Mouse (Mus musculus) megakaryocyte-erythroid progenitor cell, adult 5-6 weeks (primary cell): ENCODE measurements at regions not wholly inside any gene's neighbourhood (a gene's known extent, or its start where the extent isn't known, plus 50 kb on each side); places are given as distances from the start of the nearest gene placed in this dataset.

Experiments
- ATAC-seq: replicated peaks from 2 replicates; pipeline ENCODE4 v1.8.0; 2016; ENCODE audit warnings: mild to moderate bottlenecking, inconsistent platforms; ENCODE audit not compliant: severe bottlenecking, poor library complexity, low FRiP score, low TSS enrichment

- ATAC-seq = no peak
These were observed 64.8 kb downstream of the Dll1 start for GRCm38 (mm10) chr17:15311822-15312221.

DNA sequence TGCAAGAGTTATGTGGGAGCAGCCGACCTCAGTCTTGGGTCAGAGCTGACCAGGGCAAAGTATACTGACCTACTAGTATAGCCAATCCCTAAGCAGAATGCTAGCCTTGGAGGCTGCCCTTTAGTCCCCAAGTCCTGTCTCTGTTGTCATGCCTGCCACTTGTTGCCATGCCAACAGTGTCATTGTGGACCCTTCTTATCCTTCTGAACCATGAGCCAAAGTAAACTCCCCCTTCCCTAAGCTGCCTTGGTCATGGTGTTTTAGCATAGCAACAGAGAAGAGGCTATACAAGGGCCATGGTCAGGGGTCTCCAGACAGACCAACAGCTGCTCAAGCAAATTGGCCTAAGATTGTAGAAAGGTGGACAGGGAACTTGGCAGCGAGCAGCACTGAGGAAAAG is 66.2 kb downstream of the Dll1 start:
- ATAC-seq = no peak

DNA sequence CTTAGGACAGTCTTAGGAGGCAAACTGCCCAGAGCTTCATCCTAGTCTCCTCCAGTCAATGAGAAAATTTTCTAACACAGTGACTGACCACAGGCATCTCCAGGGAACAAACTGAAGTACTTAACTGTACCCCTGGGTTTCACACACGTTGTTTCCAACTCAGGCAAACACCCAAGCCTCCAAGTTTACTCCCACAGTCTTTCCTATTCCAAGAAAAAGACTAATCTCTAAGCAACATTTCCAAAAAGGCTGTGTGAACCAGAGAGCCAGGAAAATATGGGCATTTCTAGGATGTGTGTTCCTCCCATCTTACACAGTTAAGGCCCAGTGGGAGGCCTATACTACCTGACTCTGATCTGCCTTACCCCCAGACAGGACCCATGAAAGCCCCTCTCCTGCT is 74.6 kb downstream of the Dll1 start:
- no peak for ATAC-seq

- ATAC-seq = no peak
These were observed 76.8 kb downstream of the Dll1 start for GRCm38 (mm10) chr17:15299743-15300371.

- ATAC-seq = no peak
These were observed 82.5 kb downstream of the Dll1 start for GRCm38 (mm10) chr17:15294165-15294585.

DNA sequence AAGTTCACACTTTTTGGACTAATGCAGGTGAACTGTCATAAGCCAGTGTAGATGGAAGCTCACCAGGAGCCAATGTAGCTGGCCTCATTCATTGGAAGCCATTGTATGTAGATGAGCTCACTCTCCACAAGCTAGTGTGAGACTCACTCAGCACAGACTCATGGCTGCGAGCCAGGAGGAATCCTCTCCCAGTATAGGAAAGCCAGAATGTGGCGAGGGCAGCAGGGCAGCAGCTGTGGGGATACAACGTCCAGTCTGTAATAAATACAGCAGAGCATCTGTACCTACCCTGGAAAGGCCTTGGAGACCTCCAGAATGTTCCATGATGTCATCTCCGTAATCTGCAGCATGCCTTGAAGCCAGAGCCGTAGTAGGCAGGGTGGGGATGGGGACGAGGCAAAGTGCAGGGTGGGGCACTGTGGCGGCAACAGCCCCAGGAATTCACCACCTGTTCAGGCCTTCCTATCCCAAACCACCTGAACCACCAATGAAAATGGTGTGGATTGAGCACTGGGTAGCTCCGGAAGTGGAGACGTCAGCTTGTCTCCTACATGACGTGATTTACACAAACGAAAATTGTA is 84.1 kb downstream of the Dll1 start:
- ATAC-seq = no peak

- ATAC-seq = no peak
These were observed 85.0 kb downstream of the Dll1 start for GRCm38 (mm10) chr17:15291626-15292025.

DNA sequence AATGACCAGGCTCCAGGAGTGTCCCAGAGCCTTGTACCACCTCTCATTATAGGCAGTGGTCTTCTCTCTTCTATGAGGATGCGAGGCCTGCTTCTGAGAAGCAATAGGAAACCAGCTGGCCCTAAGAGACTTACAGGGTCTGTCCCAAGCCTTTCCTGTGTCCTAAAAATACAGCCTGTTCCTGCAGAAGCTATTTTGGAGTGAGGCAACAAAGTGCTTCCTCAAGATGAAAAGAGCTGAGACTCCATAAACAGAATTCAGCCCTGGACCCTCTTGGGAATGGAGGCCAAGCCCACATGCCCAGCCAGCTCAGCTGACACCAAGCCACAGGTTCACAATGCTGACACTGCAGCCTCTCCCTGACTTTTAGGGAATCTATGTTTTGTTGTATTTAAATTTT is 86.3 kb downstream of the Dll1 start:
- ATAC-seq = no peak

- no peak for ATAC-seq
These were observed 87.6 kb downstream of the Dll1 start for GRCm38 (mm10) chr17:15289062-15289461.

GRCm38 (mm10) chr17:15288640-15289039 is 88.0 kb downstream of the Dll1 start:
- ATAC-seq = no peak

- ATAC-seq = no peak
These were observed 90.1 kb downstream of the Dll1 start for GRCm38 (mm10) chr17:15286596-15286995.

DNA sequence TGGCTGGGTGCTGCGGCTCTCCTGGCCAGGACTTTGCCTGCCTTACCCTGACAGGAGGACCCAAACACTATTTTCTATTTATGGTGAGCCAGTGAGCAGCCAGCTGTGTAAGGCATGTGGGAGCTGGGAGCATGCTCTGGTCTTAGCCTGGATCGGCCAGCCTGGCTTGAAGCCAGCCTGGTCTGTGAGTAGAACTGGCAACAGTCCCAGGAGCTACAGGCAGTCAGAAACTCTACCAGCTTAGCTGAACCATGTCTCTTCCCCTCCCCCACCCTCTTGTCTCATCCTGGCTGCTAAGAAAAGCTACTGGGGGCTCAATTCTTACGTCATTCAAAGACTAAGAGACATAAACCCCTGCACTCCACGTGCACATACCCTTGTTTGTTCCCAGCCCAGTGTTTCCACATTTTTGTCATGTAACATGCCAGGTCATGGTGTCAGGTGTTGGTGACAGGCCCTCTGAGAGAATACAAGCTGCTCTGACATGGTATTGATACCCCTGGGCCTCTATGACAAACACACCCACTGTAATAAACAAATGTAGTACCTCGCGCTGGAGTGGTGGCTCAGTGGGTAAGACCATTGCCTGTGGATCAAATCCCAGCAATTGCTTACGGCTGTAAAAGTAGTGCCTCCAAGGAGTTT is 91.2 kb downstream of the Dll1 start:
- ATAC-seq = no peak

- no peak for ATAC-seq
These were observed 106.8 kb downstream of the Dll1 start for GRCm38 (mm10) chr17:15269905-15270304.

DNA sequence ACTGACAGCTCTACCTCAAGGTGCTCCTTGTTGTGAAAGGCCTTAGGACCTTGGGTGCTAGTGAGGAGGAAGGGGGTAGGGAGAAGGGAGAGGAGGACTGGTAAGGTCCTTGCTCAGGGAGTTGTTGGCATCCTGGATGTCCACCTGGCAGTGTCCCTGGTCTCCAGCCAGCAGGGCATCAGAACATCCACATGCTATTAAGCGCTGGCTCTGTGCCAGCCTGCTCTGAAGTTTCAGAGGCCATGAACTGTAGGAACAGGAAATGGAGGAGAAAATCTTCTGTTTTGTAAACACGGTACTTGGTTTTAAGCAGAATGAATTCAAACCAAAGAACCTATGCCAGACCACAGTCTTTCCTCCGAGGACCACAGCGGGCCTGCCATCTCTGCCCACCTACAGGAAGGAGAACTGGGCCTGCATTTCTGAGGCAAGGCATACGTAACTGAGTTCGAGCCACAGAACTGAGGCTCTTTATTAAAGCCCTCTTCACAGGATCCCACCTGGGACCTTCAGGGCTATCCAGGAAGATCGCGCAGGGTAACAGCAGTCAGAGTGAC is 107.5 kb downstream of the Dll1 start:
- ATAC-seq = no peak

- no peak for ATAC-seq
These were observed 109.0 kb downstream of the Dll1 start for GRCm38 (mm10) chr17:15267721-15268120.

- ATAC-seq = no peak
These were observed 117.1 kb downstream of the Dll1 start for GRCm38 (mm10) chr17:15259427-15260101.

DNA sequence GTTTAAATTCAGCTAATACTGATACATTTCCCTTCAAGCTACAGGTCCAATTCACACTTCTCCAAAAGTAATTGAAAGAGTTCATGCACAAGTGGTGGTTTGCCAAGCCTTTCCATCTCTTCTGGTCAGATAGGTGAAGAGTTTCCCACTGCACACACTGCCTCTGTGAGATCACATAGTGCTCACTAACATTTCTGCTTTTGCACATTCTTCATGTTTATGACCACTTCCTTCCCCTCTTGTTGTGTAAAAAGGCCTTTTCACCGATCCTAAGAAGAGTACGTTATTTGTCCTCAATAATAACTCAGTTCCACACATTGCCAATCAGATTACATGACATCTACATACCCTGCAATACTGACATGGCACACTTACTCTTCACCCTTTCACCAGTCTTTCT is 120.8 kb downstream of the Dll1 start:
- no peak for ATAC-seq

DNA sequence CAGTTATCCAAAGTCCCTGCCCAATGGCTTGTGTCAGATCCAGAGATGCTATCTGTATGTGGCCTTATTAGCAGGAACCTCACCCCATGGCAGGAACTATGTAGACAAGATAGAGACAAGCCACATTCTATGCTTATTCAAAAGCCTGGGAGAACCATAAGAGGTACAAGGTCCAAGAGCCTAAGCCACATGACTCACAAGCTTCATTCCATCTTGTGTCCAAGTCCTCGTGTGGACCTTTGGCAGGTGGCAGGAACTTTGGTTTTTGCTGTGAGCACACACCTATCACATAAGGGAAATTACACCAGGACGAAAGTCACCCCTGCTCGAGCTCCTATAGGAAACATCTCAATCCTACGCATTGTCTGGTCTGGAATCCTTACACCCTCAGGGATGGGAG is 122.9 kb downstream of the Dll1 start:
- ATAC-seq = no peak

DNA sequence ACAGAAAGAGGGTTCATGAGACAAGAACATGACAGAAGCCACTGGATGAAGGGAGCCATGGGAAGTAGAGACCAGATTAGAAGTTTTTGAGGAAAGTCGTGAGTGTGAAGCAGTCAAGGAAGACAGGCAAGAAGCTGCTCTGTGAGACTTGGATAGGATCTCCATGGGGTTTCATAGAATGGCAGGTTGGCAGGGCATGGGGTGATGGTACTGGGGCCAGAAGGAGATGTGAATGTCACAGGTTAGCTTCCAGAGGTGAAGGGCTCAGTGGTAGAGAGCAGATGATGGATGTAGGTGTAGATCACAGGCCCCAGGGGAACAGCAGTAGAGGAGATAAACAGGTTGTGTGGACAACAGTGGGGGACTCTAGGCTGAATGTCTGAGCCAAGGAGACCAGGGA is 123.4 kb downstream of the Dll1 start:
- no peak for ATAC-seq

GRCm38 (mm10) chr17:15252187-15252586 is 124.5 kb downstream of the Dll1 start:
- no peak for ATAC-seq
